Mouse (Mus musculus): ENCODE results near the gene Chac1. TPM values are rescaled to one million over a fixed set of nuclear protein-coding genes. Genes with fewer than 3 reads are reported as not detected.

Gene Chac1
- total and polyA plus RNA-seq, 2 experiments from 2014 or later: 9.1 to 20.4 TPM

- Histone ChIP-seq H3K27ac (ENCODE audit: low read depth, low read length) (no peak overlapping the region), H3K4me3 (ENCODE audit: low read depth, low read length) (peak overlapping the region; percentile 16; the same call in 1 of the 2 replicates), H3K9me3 (ENCODE audit: low read length) (no peaks in the 10 kb centered on the region), H3K36me3 (ENCODE audit: insufficient read depth) (no peaks in the 10 kb centered on the region), H3K4me2 (ENCODE audit: low read depth) (peak overlapping the region; percentile 79), H3K9ac (no peak overlapping the region), H3K27me3 (ENCODE audit: insufficient read depth, low read length) (peaks cover 51% of the 10 kb centered on the region), H3K4me1 (ENCODE audit: insufficient read depth) (peaks cover 21% of the 10 kb centered on the region)
- DNase-seq (no peak), ATAC-seq (no peak)
- no peak for TF ChIP-seq CTCF (IDR thresholded peaks at IDR 0.05; ENCODE audit: low read depth)
- WGBS: 7% methylated on average over 32 of the region's 32 CpGs
Observed at GRCm38 (mm10) chr2:119323866-119324575, 27.0 kb upstream of the Chac1 start.

- Histone ChIP-seq H3K4me3 (ENCODE audit: low read depth, low read length) (peak overlapping the region; percentile 50), H3K36me3 (ENCODE audit: insufficient read depth) (no peaks in the 10 kb centered on the region), H3K27ac (ENCODE audit: low read depth, low read length) (no peak overlapping the region), H3K4me2 (ENCODE audit: low read depth) (peak overlapping the region; percentile 79), H3K27me3 (ENCODE audit: insufficient read depth, low read length) (peaks cover 51% of the 10 kb centered on the region), H3K9me3 (ENCODE audit: low read length) (no peaks in the 10 kb centered on the region), H3K4me1 (ENCODE audit: insufficient read depth) (peaks cover 21% of the 10 kb centered on the region), H3K9ac (no peak overlapping the region)
- WGBS: 3% methylated on average over 32 of the region's 32 CpGs
- ATAC-seq: no peak
- DNase-seq: no peak
- no peak for TF ChIP-seq CTCF (IDR thresholded peaks at IDR 0.05; ENCODE audit: low read depth)
Observed at GRCm38 (mm10) chr2:119324576-119325318, 26.3 kb upstream of the Chac1 start.

GRCm38 (mm10) chr2:119325568-119326143, 25.4 kb upstream of the Chac1 start, which contains the start of gene Dll4:
Dll4 (plus strand) TSS chr2:119325784.
- Histone ChIP-seq H3K36me3 (ENCODE audit: insufficient read depth) (no peaks in the 10 kb centered on the region), H3K4me1 (ENCODE audit: insufficient read depth) (peaks cover 21% of the 10 kb centered on the region), H3K4me2 (ENCODE audit: low read depth) (peak within 1 kb of the TSS; percentile 79), H3K27ac (ENCODE audit: low read depth, low read length) (no peak within 1 kb of the TSS), H3K9ac (peak within 1 kb of the TSS; percentile 29), H3K4me3 (ENCODE audit: low read depth, low read length) (peak within 1 kb of the TSS; percentile 50), H3K9me3 (ENCODE audit: low read length) (no peaks in the 10 kb centered on the region), H3K27me3 (ENCODE audit: insufficient read depth, low read length) (peaks cover 47% of the 10 kb centered on the region)
- TF ChIP-seq CTCF (IDR thresholded peaks at IDR 0.05; ENCODE audit: low read depth): peak; percentile 24
- peak; percentile 10 for ATAC-seq
- peak; percentile 37 for DNase-seq
- WGBS: 3% methylated on average over 32 of the region's 33 CpGs

- Histone ChIP-seq H3K27ac (ENCODE audit: low read depth, low read length) (no peak overlapping the region), H3K4me2 (ENCODE audit: low read depth) (peak overlapping the region; percentile 79), H3K4me3 (ENCODE audit: low read depth, low read length) (peak overlapping the region; percentile 50), H3K9ac (peak overlapping the region; percentile 29), H3K36me3 (ENCODE audit: insufficient read depth) (no peaks in the 10 kb centered on the region), H3K27me3 (ENCODE audit: insufficient read depth, low read length) (peaks cover 44% of the 10 kb centered on the region), H3K4me1 (ENCODE audit: insufficient read depth) (peaks cover 21% of the 10 kb centered on the region), H3K9me3 (ENCODE audit: low read length) (no peaks in the 10 kb centered on the region)
- DNase-seq (peak; percentile 73), ATAC-seq (peak; percentile 50; the same call in 1 of the 2 replicates)
- WGBS: under 1% methylated on average over 57 of the region's 61 CpGs
- TF ChIP-seq CTCF (IDR thresholded peaks at IDR 0.05; ENCODE audit: low read depth): no peak
Observed at GRCm38 (mm10) chr2:119326161-119327101, 24.6 kb upstream of the Chac1 start.

GRCm38 (mm10) chr2:119327102-119327480, 23.9 kb upstream of the Chac1 start:
- DNase-seq: no peak
- no peak overlapping the region for H3K27ac ChIP-seq (ENCODE audit: low read depth, low read length)
- peaks cover 16% of the 10 kb centered on the region for H3K4me1 ChIP-seq (ENCODE audit: insufficient read depth)
- peak overlapping the region; percentile 79 for H3K4me2 ChIP-seq (ENCODE audit: low read depth)
- H3K4me3 ChIP-seq (ENCODE audit: low read depth, low read length): peak overlapping the region; percentile 50
- H3K9me3 ChIP-seq (ENCODE audit: low read length): no peaks in the 10 kb centered on the region
- under 1% methylated on average over 30 of the region's 30 CpGs for WGBS
- peaks cover 42% of the 10 kb centered on the region for H3K27me3 ChIP-seq (ENCODE audit: insufficient read depth, low read length)
- TF ChIP-seq CTCF (IDR thresholded peaks at IDR 0.05; ENCODE audit: low read depth): peak; percentile 72
- H3K9ac ChIP-seq: peak overlapping the region; percentile 29; the same call in 1 of the 2 replicates
- no peak; the same call in 1 of the 2 replicates for ATAC-seq
- no peaks in the 10 kb centered on the region for H3K36me3 ChIP-seq (ENCODE audit: insufficient read depth)

- no peak overlapping the region for H3K9ac ChIP-seq
- ATAC-seq (no peak), DNase-seq (no peak)
- peaks cover 38% of the 10 kb centered on the region for H3K27me3 ChIP-seq (ENCODE audit: insufficient read depth, low read length)
- H3K9me3 ChIP-seq (ENCODE audit: low read length): no peaks in the 10 kb centered on the region
- no peaks in the 10 kb centered on the region for H3K36me3 ChIP-seq (ENCODE audit: insufficient read depth)
- no peak for TF ChIP-seq CTCF (IDR thresholded peaks at IDR 0.05; ENCODE audit: low read depth)
- 12% methylated on average over 11 of the region's 11 CpGs for WGBS
- H3K27ac ChIP-seq (ENCODE audit: low read depth, low read length): no peak overlapping the region
- peak overlapping the region; percentile 50 for H3K4me3 ChIP-seq (ENCODE audit: low read depth, low read length)
- peaks cover 8% of the 10 kb centered on the region; the same call in 1 of the 2 replicates for H3K4me1 ChIP-seq (ENCODE audit: insufficient read depth)
- peak overlapping the region; percentile 79 for H3K4me2 ChIP-seq (ENCODE audit: low read depth)
Observed at GRCm38 (mm10) chr2:119327942-119328526, 23.0 kb upstream of the Chac1 start.
